Mouse (Mus musculus) midbrain, embryonic 10.5 days (tissue): ENCODE measurements around the gene Itpr2. TPM values are rescaled to one million over a fixed set of nuclear protein-coding genes. Genes with fewer than 3 reads are reported as not detected.

ENCODE experiments used
- DNase-seq: peaks from one replicate; pipeline ENCODE4 v3.0.0-alpha.2; 2017; ENCODE audit warnings: low spot score
- H3K27ac ChIP-seq: fragments of 300-500 bp; sonication (generic); replicated peaks from 2 replicates; pipeline ENCODE4 v1.5.1; 2016; ENCODE audit warnings: mild to moderate bottlenecking
- H3K27me3 ChIP-seq: fragments of 300-500 bp; sonication (generic); 2 replicates; pipeline ENCODE4 v1.6.1; 2016; ENCODE audit warnings: low read depth, mild to moderate bottlenecking; ENCODE audit not compliant: poor library complexity, severe bottlenecking
- H3K36me3 ChIP-seq: fragments of 300-500 bp; sonication (generic); 2 replicates; pipeline ENCODE4 v1.6.1; 2016; ENCODE audit warnings: mild to moderate bottlenecking, moderate library complexity
- H3K4me1 ChIP-seq: fragments of 300-500 bp; sonication (generic); 2 replicates; pipeline ENCODE4 v1.6.1; 2016
- H3K4me3 ChIP-seq: fragments of 300-500 bp; sonication (generic); 2 replicates; pipeline ENCODE4 v1.5.1; 2016; ENCODE audit warnings: mild to moderate bottlenecking, moderate library complexity
- H3K9me3 ChIP-seq: fragments of 300-500 bp; sonication (generic); replicated peaks from 2 replicates; pipeline ENCODE4 v1.6.1; 2016; ENCODE audit warnings: mild to moderate bottlenecking
- WGBS: fragments of 180-500 bp; shearing (Covaris S2); methylation state at CpG from one replicate; pipeline ENCODE4 v1.1.7; 2016; 5-methylcytosine and 5-hydroxymethylcytosine counted together
- polyA plus RNA-seq: library from polyadenylated mRNA; unstranded; fragments of >200 nt; fragmentation: Nextera tagmentation; extraction: Ambion mirVana; gene quantifications from 2 replicates; pipeline ENCODE4 v1.2.1, GENCODE M21; 2016

Gene Itpr2
- polyA plus RNA-seq, 1 experiment from 2014 or later = 4.4 TPM

- peaks cover 12% of the 10 kb centered on the region; the same call in 1 of the 2 replicates for H3K9me3 ChIP-seq
- H3K4me1 ChIP-seq = peaks cover 45% of the 10 kb centered on the region
- H3K27me3 ChIP-seq = no peaks in the 10 kb centered on the region
- no peak overlapping the region; the same call in 1 of the 2 replicates for H3K27ac ChIP-seq
- H3K4me3 ChIP-seq = no peak overlapping the region
- H3K36me3 ChIP-seq = no peaks in the 10 kb centered on the region
- no peak for DNase-seq
- WGBS = 86% methylated on average over 7 of the region's 7 CpGs
Measured at GRCm38 (mm10) chr6:146108695-146109094, 393.3 kb downstream of the Itpr2 start.

- Histone ChIP-seq H3K36me3 (no peaks in the 10 kb centered on the region), H3K27me3 (no peaks in the 10 kb centered on the region), H3K4me1 (peaks cover 31% of the 10 kb centered on the region), H3K9me3 (peaks cover 12% of the 10 kb centered on the region; the same call in 1 of the 2 replicates), H3K4me3 (no peak overlapping the region), H3K27ac (no peak overlapping the region)
- 85% methylated on average over 4 of the region's 4 CpGs for WGBS
- no peak for DNase-seq
Measured at GRCm38 (mm10) chr6:146107117-146107832, 394.7 kb downstream of the Itpr2 start.

GRCm38 (mm10) chr6:146083056-146083961 is 418.7 kb downstream of the Itpr2 start:
- Histone ChIP-seq H3K36me3 (no peaks in the 10 kb centered on the region), H3K27ac (no peak overlapping the region), H3K9me3 (peaks cover 1% of the 10 kb centered on the region; the same call in 1 of the 2 replicates), H3K4me1 (peaks cover 18% of the 10 kb centered on the region), H3K4me3 (no peak overlapping the region), H3K27me3 (no peaks in the 10 kb centered on the region)
- DNase-seq = no peak
- WGBS = 86% methylated on average over 15 of the region's 15 CpGs

GRCm38 (mm10) chr6:146082476-146082875 is 419.5 kb downstream of the Itpr2 start:
- Histone ChIP-seq H3K4me1 (peaks cover 18% of the 10 kb centered on the region), H3K9me3 (no peaks in the 10 kb centered on the region), H3K27ac (no peak overlapping the region), H3K4me3 (no peak overlapping the region), H3K27me3 (no peaks in the 10 kb centered on the region), H3K36me3 (no peaks in the 10 kb centered on the region)
- 92% methylated on average over 9 of the region's 9 CpGs for WGBS
- no peak for DNase-seq

DNA sequence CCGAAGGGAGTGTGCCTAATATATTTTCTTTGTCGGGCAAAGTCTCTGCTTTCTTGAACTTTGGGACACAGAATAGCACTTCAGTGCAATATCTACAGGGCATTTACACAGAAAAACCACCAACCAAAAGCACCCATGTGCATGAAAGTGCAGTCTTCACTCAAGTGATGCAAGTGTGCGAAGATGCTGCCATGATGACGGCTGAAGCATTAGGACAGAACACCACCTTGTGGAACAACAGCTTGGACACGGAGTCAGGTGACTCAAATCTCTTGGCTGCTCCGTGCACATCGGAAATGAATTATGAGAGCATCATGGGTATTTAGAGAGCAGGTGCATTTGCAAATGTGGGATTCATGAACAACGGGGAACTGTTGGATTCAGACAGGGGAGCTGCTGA is 420.4 kb downstream of the Itpr2 start:
- no peaks in the 10 kb centered on the region for H3K9me3 ChIP-seq
- H3K36me3 ChIP-seq = no peaks in the 10 kb centered on the region
- H3K27ac ChIP-seq = no peak overlapping the region
- DNase-seq = no peak
- 94% methylated on average over 8 of the region's 8 CpGs for WGBS
- no peaks in the 10 kb centered on the region for H3K27me3 ChIP-seq
- peaks cover 18% of the 10 kb centered on the region for H3K4me1 ChIP-seq
- no peak overlapping the region for H3K4me3 ChIP-seq

- 73% methylated on average over 18 of the region's 18 CpGs for WGBS
- Histone ChIP-seq H3K27ac (peak overlapping the region; percentile 69; the same call in 1 of the 2 replicates), H3K36me3 (no peaks in the 10 kb centered on the region), H3K27me3 (no peaks in the 10 kb centered on the region), H3K4me3 (no peak overlapping the region), H3K9me3 (no peaks in the 10 kb centered on the region; the same call in 1 of the 2 replicates), H3K4me1 (peaks cover 18% of the 10 kb centered on the region)
- no peak for DNase-seq
Measured at GRCm38 (mm10) chr6:146080546-146081512, 421.2 kb downstream of the Itpr2 start.

- peaks cover 18% of the 10 kb centered on the region for H3K4me1 ChIP-seq
- WGBS = 55% methylated on average over 3 of the region's 3 CpGs
- H3K36me3 ChIP-seq = no peaks in the 10 kb centered on the region
- no peaks in the 10 kb centered on the region for H3K27me3 ChIP-seq
- H3K9me3 ChIP-seq = no peaks in the 10 kb centered on the region; the same call in 1 of the 2 replicates
- DNase-seq = no peak
- H3K4me3 ChIP-seq = no peak overlapping the region
- H3K27ac ChIP-seq = peak overlapping the region; percentile 69
Measured at GRCm38 (mm10) chr6:146079734-146080443, 422.1 kb downstream of the Itpr2 start.

- peak; percentile 72 for DNase-seq
- H3K36me3 ChIP-seq = no peaks in the 10 kb centered on the region
- no peaks in the 10 kb centered on the region; the same call in 1 of the 2 replicates for H3K9me3 ChIP-seq
- H3K27ac ChIP-seq = peak overlapping the region; percentile 33
- peaks cover 18% of the 10 kb centered on the region for H3K4me1 ChIP-seq
- H3K27me3 ChIP-seq = no peaks in the 10 kb centered on the region
- WGBS = 60% methylated on average over 5 of the region's 5 CpGs
- no peak overlapping the region for H3K4me3 ChIP-seq
Measured at GRCm38 (mm10) chr6:146079261-146079660, 422.8 kb downstream of the Itpr2 start.

DNA sequence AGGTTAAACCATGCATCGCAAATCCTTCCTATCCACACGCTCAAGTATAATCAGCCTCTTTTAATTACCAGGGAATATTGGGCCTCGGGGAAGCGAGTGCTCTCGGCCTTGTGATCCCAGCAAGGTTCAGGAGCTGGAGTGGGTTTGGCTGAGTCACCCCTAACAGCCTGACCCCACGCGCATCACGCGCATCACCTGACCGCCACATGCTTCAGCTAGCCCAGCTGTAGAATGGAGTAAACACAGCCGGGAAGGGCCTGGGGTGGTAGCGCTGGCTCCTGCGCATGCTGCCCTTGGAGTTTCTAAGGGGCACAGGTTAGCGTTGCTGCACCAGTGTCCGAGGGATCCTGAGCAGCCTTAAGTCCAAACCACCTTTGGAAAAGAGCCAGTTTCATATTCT is 423.9 kb downstream of the Itpr2 start:
- Histone ChIP-seq H3K4me3 (no peak overlapping the region), H3K27ac (no peak overlapping the region), H3K36me3 (no peaks in the 10 kb centered on the region), H3K4me1 (peaks cover 18% of the 10 kb centered on the region), H3K27me3 (no peaks in the 10 kb centered on the region), H3K9me3 (peaks cover 6% of the 10 kb centered on the region; the same call in 1 of the 2 replicates)
- no peak for DNase-seq
- WGBS = 93% methylated on average over 15 of the region's 15 CpGs

- Histone ChIP-seq H3K36me3 (no peaks in the 10 kb centered on the region), H3K4me1 (peaks cover 18% of the 10 kb centered on the region), H3K4me3 (no peak overlapping the region), H3K9me3 (peaks cover 6% of the 10 kb centered on the region; the same call in 1 of the 2 replicates), H3K27ac (no peak overlapping the region), H3K27me3 (no peaks in the 10 kb centered on the region)
- 84% methylated on average over 11 of the region's 11 CpGs for WGBS
- no peak for DNase-seq
Measured at GRCm38 (mm10) chr6:146077124-146077889, 424.7 kb downstream of the Itpr2 start.

GRCm38 (mm10) chr6:146072842-146073241 is 429.2 kb downstream of the Itpr2 start:
- no peaks in the 10 kb centered on the region for H3K4me1 ChIP-seq
- H3K4me3 ChIP-seq = no peak overlapping the region
- no peaks in the 10 kb centered on the region for H3K36me3 ChIP-seq
- no peaks in the 10 kb centered on the region for H3K27me3 ChIP-seq
- H3K9me3 ChIP-seq = peaks cover 6% of the 10 kb centered on the region; the same call in 1 of the 2 replicates
- 80% methylated on average over 1 of the region's 1 CpGs for WGBS
- H3K27ac ChIP-seq = no peak overlapping the region
- no peak for DNase-seq
